Mouse (Mus musculus): ENCODE results near the gene Mpp2.

The Mpp2 gene

GRCm38 (mm10) chr11:102036336-102036735 lies 52.0 kb downstream of the Mpp2 start:
- DNase-seq (ENCODE audit: low read depth): no peak

- DNase-seq (ENCODE audit: low read depth): no peak
These were observed 52.8 kb downstream of the Mpp2 start for GRCm38 (mm10) chr11:102035456-102035960.

- DNase-seq (ENCODE audit: low read depth): no peak
These were observed 53.4 kb downstream of the Mpp2 start for GRCm38 (mm10) chr11:102034887-102035286.

GRCm38 (mm10) chr11:102033055-102033591 lies 55.2 kb downstream of the Mpp2 start:
- no peak for DNase-seq (ENCODE audit: low read depth)

- DNase-seq (ENCODE audit: low read depth): no peak
These were observed 57.2 kb downstream of the Mpp2 start for GRCm38 (mm10) chr11:102031149-102031548.

GRCm38 (mm10) chr11:102029966-102030365 lies 58.3 kb downstream of the Mpp2 start:
- no peak for DNase-seq (ENCODE audit: low read depth)

- DNase-seq (ENCODE audit: low read depth): no peak
These were observed 59.0 kb downstream of the Mpp2 start for GRCm38 (mm10) chr11:102029304-102029703.

GRCm38 (mm10) chr11:102028087-102028816 lies 60.1 kb downstream of the Mpp2 start, which contains the start of gene Mpp3:
Gene Mpp3, minus strand, starts transcription at chr11:102028461.
- no peak for DNase-seq (ENCODE audit: low read depth)

- DNase-seq (ENCODE audit: low read depth): no peak
These were observed 60.8 kb downstream of the Mpp2 start for GRCm38 (mm10) chr11:102027361-102028017.

GRCm38 (mm10) chr11:102026694-102027360 lies 61.5 kb downstream of the Mpp2 start:
- no peak for DNase-seq (ENCODE audit: low read depth)

GRCm38 (mm10) chr11:102025991-102026660 lies 62.2 kb downstream of the Mpp2 start:
- no peak for DNase-seq (ENCODE audit: low read depth)

- no peak for DNase-seq (ENCODE audit: low read depth)
These were observed 63.0 kb downstream of the Mpp2 start for GRCm38 (mm10) chr11:102025354-102025753.

GRCm38 (mm10) chr11:102024875-102025274 lies 63.4 kb downstream of the Mpp2 start:
- DNase-seq (ENCODE audit: low read depth): no peak

GRCm38 (mm10) chr11:102024084-102024758 lies 64.1 kb downstream of the Mpp2 start:
- no peak for DNase-seq (ENCODE audit: low read depth)

GRCm38 (mm10) chr11:102023406-102023805 lies 64.9 kb downstream of the Mpp2 start:
- DNase-seq (ENCODE audit: low read depth): no peak

GRCm38 (mm10) chr11:102021196-102021595 lies 67.1 kb downstream of the Mpp2 start:
- no peak for DNase-seq (ENCODE audit: low read depth)

- no peak for DNase-seq (ENCODE audit: low read depth)
These were observed 68.6 kb downstream of the Mpp2 start for GRCm38 (mm10) chr11:102019736-102020135.

GRCm38 (mm10) chr11:102016136-102016535 lies 72.2 kb downstream of the Mpp2 start:
- no peak for DNase-seq (ENCODE audit: low read depth)

- no peak for DNase-seq (ENCODE audit: low read depth)
These were observed 72.8 kb downstream of the Mpp2 start for GRCm38 (mm10) chr11:102015472-102015871.

GRCm38 (mm10) chr11:102013201-102013600 lies 75.1 kb downstream of the Mpp2 start:
- DNase-seq (ENCODE audit: low read depth): no peak

GRCm38 (mm10) chr11:102011510-102011909 lies 76.8 kb downstream of the Mpp2 start:
- DNase-seq (ENCODE audit: low read depth): no peak
